Mouse (Mus musculus) frontal cortex, postnatal 36 days (tissue): ENCODE results near the gene Gm17577.
"Not testable (repeated sequence)": the region's sequence is repeated elsewhere in the genome, so short reads cannot be mapped to it uniquely, and the experiment has no call there.

Experiments used
- DNase-seq, 2 experiments: peaks; one replicate each; pipeline ENCODE4 v3.0.0; 2022; ENCODE audit warnings: low spot score in 2 of 2

Gene Gm17577

DNA sequence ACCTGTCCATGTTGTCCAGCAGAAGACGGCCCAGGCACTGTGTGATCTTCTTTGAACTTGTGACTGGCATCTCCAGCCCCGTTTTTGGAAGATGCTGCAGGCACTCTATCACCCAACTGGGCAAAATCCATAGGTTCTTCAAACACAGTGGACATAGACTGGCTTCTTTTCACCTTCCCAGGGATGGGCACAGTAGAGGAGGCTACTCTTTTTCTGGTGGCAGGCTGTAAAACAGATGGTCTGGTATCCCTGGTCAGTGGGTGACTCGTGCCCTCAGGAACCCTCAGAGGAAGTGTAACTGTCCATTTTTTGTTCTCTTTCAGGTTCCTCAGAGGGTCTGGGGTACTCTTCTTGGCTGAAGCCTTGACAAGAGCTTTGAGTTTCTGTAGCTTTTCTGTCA, at the start of gene Gm17577:
Gene Gm17577 (minus strand): TSS at position 101 of the 400 bp plus-strand sequence.
- DNase-seq: not testable (repeated sequence)

DNA sequence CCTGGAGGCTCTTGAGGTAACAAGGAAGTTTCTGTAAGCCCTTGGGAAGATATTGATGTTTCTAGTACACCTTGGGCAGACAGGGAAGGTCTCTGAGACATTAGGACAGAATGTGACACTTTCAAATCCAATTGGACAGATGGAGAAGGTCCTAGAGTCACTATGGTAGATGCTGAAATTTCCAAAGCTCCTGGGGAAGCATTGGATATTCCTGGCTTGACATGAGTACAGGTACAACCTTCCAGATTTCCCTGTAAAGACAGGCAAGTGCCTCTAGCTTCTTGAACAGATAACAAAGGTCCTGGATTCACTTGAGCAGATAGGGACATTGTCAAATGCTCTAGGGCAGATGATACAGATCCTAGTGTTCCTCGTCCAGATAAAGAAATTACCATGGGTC, 24.3 kb downstream of the Gm17577 start, which contains the start of gene Srsx:
Gene Srsx (minus strand): TSS at position 101 of the 400 bp plus-strand sequence.
- not testable (repeated sequence) for DNase-seq
